Mouse (Mus musculus): ENCODE measurements at regions not wholly inside any gene's neighbourhood (a gene's known extent, or its start where the extent isn't known, plus 50 kb on each side); places are given as distances from the start of the nearest gene placed in this dataset.

- TF ChIP-seq CTCF (IDR thresholded peaks at IDR 0.05; ENCODE audit: control insufficient read depth, insufficient read depth, insufficient replicate concordance, low read depth, low read length) (no peak), POLR2A (IDR thresholded peaks at IDR 0.05; ENCODE audit: control insufficient read depth, low read depth, low read length) (no peak)
Observed at GRCm38 (mm10) chr12:71749668-71750067, 81.2 kb upstream of the Daam1 start.
